Mouse (Mus musculus): ENCODE results near the gene Olfr485.
"Not testable (repeated sequence)": the region's sequence is repeated elsewhere in the genome, so short reads cannot be mapped to it uniquely, and the experiment has no call there.

The Olfr485 gene

DNA sequence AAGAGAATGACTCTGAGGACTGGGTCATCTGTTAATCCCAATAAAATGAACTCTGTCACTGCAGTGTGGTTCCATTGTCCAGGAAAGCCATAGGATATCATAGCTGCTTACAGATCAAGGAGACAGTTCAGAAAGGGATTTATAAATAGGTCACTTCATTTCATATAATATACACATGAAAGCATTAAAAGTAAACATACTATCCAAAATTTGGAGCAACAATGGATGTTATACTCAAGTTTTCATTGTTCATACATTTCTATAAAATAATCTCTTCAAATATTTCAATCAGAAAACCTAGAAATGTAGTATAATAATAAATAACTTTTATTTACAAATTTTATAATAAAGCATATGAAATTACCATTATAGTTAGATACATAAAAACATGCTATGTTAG lies at the start of gene Olfr485:
Olfr485 (minus strand) TSS at position 101 of the 400 bp plus-strand sequence.
- DNase-seq (ENCODE audit: low read depth) = no peak

DNA sequence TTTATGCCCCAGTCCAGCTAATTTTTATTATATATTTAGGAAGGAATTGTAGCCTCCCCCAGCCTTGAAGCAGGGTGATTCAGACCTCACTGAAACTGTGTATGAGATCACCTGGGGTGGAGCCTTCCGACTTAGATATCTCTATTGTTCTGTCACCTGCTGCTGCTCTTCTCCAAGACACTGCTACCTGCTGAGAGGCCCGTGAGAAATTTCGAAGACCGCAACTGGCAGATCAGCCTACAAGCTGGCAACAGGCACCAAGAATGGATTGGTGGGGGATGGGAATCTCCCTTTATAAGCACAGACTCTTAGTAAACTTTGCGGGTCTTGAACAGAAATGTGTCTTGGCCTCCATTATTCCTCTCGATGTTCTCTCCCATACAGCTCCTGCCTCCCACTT lies 37.3 kb upstream of the Olfr485 start:
- DNase-seq (ENCODE audit: low read depth) = no peak

DNA sequence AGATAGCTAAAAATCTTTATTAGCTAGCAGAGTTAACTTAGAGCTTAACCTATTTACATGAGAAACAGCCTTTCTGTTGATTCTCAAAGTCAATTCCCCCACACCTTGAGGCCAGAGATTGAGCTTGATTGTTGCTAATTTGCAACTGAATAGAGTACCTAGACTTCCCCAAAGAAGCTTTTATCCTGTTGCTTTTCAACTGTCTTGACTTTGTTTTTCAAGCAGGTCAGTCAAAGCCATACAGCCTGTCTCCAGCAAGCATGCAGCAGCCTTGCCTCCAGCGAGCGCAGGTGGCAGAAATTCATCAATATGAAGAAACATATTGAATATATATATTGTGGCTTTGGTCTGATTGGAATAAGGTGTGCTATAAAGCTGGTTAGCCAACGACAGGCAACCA lies 36.7 kb upstream of the Olfr485 start:
- DNase-seq (ENCODE audit: low read depth) = not testable (repeated sequence)

DNA sequence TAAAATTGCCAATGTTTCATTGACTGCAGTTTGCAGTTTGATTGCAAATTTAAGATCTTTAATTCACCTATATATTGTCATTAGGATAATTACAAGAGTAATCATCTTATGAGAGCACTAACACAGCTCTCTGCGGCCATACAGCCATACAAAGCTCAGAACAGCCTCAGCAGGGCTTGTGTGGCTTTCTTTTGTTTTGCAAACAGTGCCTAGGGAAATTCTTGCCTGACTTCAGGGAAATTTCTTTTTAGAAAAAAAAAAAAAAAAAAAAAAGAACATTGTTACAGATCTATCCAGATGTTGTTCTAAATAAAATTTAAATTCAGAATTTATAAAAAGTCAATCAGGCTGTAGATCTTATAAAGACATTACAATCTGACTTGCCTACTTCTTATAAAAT lies 33.0 kb upstream of the Olfr485 start:
- DNase-seq (ENCODE audit: low read depth) = not testable (repeated sequence)

DNA sequence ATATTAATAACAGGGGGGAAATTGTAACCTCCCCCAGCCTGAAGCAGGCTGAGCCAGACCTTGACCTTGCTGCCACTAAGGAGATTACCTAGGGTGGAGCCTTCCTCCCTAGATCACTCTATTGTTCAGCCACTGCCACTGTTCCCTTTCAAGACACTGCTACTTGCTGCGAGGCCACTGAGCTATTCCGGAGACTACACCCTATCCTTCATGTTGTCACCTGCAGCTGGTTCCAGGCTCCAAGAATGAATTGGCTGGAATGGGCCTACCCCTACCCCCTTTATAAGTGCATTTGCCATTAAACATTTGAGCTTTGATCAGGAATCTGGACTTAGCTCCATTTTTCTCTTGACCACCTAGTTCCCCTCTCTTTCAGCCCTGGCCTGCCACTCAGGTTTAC lies 31.5 kb upstream of the Olfr485 start:
- not testable (repeated sequence) for DNase-seq (ENCODE audit: low read depth)

DNA sequence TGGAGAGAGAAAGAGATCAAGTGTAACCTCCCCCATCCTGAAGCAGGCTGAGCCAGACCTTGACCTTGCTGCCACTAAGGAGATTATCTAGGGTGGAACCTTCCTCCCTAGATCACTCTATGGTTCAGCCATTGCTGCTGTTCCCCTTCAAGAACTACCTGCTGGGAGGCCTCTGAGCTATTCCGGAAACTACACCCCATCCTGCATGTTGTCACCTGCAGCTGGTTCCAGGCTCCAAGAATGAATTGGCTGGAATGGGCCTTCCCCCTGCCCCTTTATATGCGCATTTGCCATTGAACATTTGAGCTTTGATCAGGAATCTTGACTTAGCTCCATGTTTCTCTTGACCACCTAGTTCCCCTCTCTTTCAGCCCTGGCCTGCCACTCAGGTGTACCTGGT lies 25.6 kb upstream of the Olfr485 start:
- DNase-seq (ENCODE audit: low read depth) = not testable (repeated sequence)

DNA sequence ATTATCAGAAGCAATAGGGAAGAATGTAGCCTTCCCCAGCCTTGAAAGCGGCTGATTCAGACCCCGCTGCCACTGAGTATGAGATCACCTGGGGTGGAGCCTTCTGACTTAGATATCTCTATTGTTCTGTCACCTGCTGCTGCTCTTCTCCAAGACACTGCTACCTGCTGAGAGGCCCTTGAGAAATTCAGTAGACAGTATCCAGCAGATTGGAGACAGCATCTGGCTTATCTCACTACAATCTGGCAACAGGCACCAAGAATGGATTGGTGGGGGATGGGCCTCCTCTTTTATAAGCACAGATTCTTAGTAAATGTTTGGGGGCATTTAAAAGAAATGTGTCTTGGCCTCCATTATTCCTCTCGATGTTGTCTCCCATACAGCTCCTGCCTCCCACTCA lies 24.7 kb upstream of the Olfr485 start:
- DNase-seq (ENCODE audit: low read depth) = not testable (repeated sequence)

DNA sequence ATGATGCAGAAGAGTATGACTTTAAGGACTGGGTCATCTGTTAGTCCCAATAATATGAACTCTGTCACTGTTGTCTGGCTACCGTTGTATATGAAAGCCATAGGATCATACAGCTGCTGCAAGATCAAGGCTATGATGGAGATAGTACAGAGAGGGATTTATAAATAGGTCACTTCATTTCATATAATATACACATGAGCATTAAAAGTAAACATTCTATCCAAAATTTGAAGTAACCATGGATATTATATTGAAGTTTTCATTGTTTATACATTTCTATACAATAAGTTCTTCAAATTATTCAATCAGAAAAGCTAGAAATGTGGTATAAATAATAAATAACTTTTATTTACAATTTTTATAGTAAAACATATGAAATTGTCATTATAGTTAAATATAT lies 13.0 kb upstream of the Olfr485 start, which contains the start of gene Olfr486:
Olfr486 (minus strand) TSS at position 101 of the 400 bp plus-strand sequence.
- DNase-seq (ENCODE audit: low read depth) = not testable (repeated sequence)

DNA sequence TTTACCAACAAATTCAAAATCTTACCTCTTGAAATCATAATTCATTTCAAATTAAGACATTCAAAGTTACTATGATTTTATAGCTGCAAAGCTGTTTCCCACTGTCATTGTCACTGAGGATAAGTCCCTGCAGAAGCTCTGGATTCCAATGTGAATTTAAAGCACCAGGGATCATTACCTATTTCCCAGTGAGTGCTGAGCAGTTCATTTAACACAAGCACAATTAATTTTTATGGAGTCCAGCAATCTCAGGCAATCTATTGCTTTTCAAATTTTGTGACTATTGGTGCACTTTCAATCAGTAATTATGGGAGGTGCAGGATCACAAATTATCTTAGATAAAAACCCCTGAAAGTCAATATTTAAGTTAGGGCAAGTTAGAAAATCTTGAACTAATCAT lies 32.3 kb downstream of the Olfr485 start, which contains the start of gene Olfr484:
Olfr484 (minus strand) TSS at position 101 of the 400 bp plus-strand sequence.
- DNase-seq (ENCODE audit: low read depth) = no peak

DNA sequence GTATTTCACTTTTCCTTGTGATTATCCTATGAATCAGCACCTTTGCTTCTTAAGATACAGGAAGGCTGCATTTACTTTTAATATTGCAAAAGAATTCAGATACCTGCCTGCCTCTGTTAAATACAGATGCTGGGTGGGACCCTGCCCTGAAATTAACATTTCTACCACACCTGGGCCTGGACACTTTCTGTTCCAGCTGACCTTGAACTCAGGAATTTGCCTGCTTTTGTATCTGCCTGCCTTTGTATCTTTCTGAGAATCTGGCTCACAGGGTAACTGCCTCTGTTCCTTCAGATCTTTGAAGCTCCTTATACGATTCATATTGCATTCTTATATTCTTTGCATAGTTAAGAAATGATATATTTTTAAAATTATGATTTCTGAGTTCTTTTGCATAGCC lies 38.3 kb downstream of the Olfr485 start:
- DNase-seq (ENCODE audit: low read depth) = no peak

DNA sequence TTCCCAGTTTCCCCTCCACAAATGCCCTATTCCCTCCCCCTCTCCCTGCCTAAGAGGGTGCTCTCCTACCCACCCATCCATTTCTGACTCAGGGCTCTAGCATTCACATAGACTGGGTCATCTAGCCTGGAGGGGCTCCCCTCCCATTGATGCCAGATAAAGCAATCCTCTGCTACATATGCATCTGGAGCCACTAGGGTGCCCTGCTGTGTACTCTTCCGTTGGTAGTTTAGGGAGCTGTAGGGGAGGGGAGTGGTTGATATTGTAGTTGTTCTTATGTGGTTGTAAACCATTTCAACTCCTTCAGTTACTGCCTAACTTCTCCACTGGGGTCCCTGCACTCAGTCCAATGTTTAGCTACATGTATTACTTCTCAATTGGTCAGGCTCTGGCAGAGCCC lies 39.0 kb downstream of the Olfr485 start:
- no peak for DNase-seq (ENCODE audit: low read depth)

Measured in induced T-regulatory cell, adult 2 months (primary cell).